Mouse (Mus musculus): ENCODE results near the gene Gpr4. TPM values are rescaled to one million over a fixed set of nuclear protein-coding genes. Genes with fewer than 3 reads are reported as not detected.

The Gpr4 gene
- total and polyA plus RNA-seq, 3 experiments, result 0.04 to 0.31 TPM; not detected in 1

DNA sequence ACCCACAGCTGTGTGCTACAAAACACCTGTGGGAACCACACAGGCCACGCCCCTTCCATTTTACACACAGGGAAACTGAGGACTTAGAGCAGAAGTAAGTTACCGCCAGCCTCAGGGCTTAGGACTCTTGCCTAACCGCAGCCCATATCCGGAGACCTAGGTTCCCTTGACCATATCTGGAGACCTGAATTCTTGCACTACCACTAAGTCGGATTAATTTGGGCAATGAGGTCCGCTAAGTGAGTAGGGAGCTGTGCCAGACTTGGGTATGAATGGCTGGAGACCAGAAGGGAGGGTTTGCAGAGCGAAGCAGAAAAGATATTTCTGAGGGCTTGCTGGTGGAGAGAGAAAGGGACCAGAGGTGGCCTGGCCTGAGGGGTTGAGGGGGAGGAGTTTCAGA, 2.0 kb downstream of the Gpr4 start:
- H3K9me3 ChIP-seq (replicated peaks; ENCODE audit: low read length), result peaks cover 8% of the 10 kb centered on the region
- dilution Hi-C loops (cut with MboI; ENCODE audit: extremely low pct_ligation_motif_present, extremely low pct_unique_long_range_greater_than_20kb, low sequenced_read_pairs), result no loop called here
- H3K4me3 ChIP-seq (replicated peaks in 1 of 3; ENCODE audit: low read depth in 2 of 3, low read length in 2 of 3, poor library complexity in 1 of 3), result no peak overlapping the region
- in situ Hi-C loops (cut with MboI; ENCODE audit: low pct_ligation_motif_present, low pct_unique_long_range_greater_than_20kb, low sequenced_read_pairs), result no loop called here
- no peak overlapping the region for H3K9ac ChIP-seq (ENCODE audit: insufficient read depth, low read depth)
- H3K4me1 ChIP-seq (ENCODE audit: control insufficient read depth in 1 of 2, insufficient read depth in 2 of 2), result peaks cover 2 to 25% of the 10 kb centered on the region in 2 experiments; a peak in 2 of 4 replicates
- no peak overlapping the region for H3K4me2 ChIP-seq (ENCODE audit: insufficient read depth, low read depth, poor library complexity, severe bottlenecking)
- TF ChIP-seq RAD21 (IDR thresholded peaks at IDR 0.05; ENCODE audit: low read depth, low read length) (no peak), ZKSCAN1 (IDR thresholded peaks at IDR 0.05; ENCODE audit: borderline replicate concordance, low read depth, low read length) (no peak), CHD2 (IDR thresholded peaks at IDR 0.05; ENCODE audit: low read length) (no peak), HCFC1 (IDR thresholded peaks at IDR 0.05; ENCODE audit: low read depth, low read length) (no peak), ZC3H11A (IDR thresholded peaks at IDR 0.05; ENCODE audit: low read depth, low read length) (no peak), MYC (IDR thresholded peaks at IDR 0.05; ENCODE audit: low read depth, low read length) (no peak), CHD1 (IDR thresholded peaks at IDR 0.05; ENCODE audit: low read depth, low read length) (no peak), TCF12 (IDR thresholded peaks at IDR 0.05; ENCODE audit: low read depth, low read length) (no peak), UBTF (IDR thresholded peaks at IDR 0.05; ENCODE audit: low read depth, low read length) (no peak), SIN3A (IDR thresholded peaks at IDR 0.05; ENCODE audit: low read length) (no peak), GABPA (IDR thresholded peaks at IDR 0.05; ENCODE audit: insufficient replicate concordance, low read depth, low read length) (no peak), NELFE (IDR thresholded peaks at IDR 0.05; ENCODE audit: low read depth, low read length) (no peak), MXI1 (IDR thresholded peaks at IDR 0.05; ENCODE audit: low read depth, low read length) (no peak), USF1 (IDR thresholded peaks at IDR 0.05; ENCODE audit: low read depth, low read length) (no peak), JUN (IDR thresholded peaks at IDR 0.05; ENCODE audit: insufficient read depth, low read depth, low read length) (no peak), POLR2A (IDR thresholded peaks at IDR 0.05; ENCODE audit: low read depth, low read length) (no peak)
- no peak overlapping the region for H3K27ac ChIP-seq (ENCODE audit: insufficient read depth, low read depth)
- H3K79me2 ChIP-seq (replicated peaks; ENCODE audit: control insufficient read depth, extremely low read depth, insufficient read depth, poor library complexity, severe bottlenecking), result no peaks in the 10 kb centered on the region
- no peaks in the 10 kb centered on the region for H3K36me3 ChIP-seq (replicated peaks in 1 of 2; ENCODE audit: control insufficient read depth in 1 of 2, insufficient read depth in 1 of 2, low read length in 1 of 2)
- H3K27me3 ChIP-seq (replicated peaks), result no peaks in the 10 kb centered on the region
- DNase-seq (ENCODE audit: extremely low read depth), result no peak

DNA sequence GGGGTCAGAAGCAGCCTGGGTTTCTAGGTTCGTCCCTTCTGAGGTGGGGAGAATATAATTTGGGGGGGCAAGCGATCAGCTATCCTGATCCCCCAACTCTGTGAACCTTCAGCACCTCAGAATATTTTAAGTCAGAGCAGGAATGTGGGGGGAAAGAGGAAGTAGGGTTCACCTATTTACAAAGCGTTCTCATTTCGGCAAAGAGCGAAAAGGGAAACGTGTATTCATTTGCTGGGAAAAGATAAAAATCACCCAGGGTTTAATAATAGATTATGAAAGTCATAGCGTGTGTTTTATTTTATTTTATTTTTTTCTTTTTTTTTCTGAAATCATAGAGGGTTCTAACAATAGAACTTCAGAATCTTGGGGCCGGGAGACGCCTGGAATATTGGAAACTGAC, 2.6 kb downstream of the Gpr4 start:
- in situ Hi-C loops (cut with MboI; ENCODE audit: low pct_ligation_motif_present, low pct_unique_long_range_greater_than_20kb, low sequenced_read_pairs), result no loop called here

More for the DNA sequence above, 2.6 kb downstream of the Gpr4 start:
- no peak overlapping the region for H3K4me3 ChIP-seq (replicated peaks in 1 of 3; ENCODE audit: low read depth in 2 of 3, low read length in 2 of 3, poor library complexity in 1 of 3)
- peaks cover 2 to 25% of the 10 kb centered on the region in 2 experiments; a peak in 2 of 4 replicates for H3K4me1 ChIP-seq (ENCODE audit: control insufficient read depth in 1 of 2, insufficient read depth in 2 of 2)
- H3K9me3 ChIP-seq (replicated peaks; ENCODE audit: low read length), result peaks cover 5% of the 10 kb centered on the region
- no peak overlapping the region for H3K27ac ChIP-seq (ENCODE audit: insufficient read depth, low read depth)
- no peak overlapping the region for H3K9ac ChIP-seq (ENCODE audit: insufficient read depth, low read depth)
- H3K4me2 ChIP-seq (ENCODE audit: insufficient read depth, low read depth, poor library complexity, severe bottlenecking), result no peak overlapping the region; the same call in 1 of the 2 replicates
- no peak for DNase-seq (ENCODE audit: extremely low read depth)
- dilution Hi-C loops (cut with MboI; ENCODE audit: extremely low pct_ligation_motif_present, extremely low pct_unique_long_range_greater_than_20kb, low sequenced_read_pairs), result no loop called here
- H3K79me2 ChIP-seq (replicated peaks; ENCODE audit: control insufficient read depth, extremely low read depth, insufficient read depth, poor library complexity, severe bottlenecking), result no peaks in the 10 kb centered on the region
- no peaks in the 10 kb centered on the region for H3K36me3 ChIP-seq (replicated peaks in 1 of 2; ENCODE audit: control insufficient read depth in 1 of 2, insufficient read depth in 1 of 2, low read length in 1 of 2)
- H3K27me3 ChIP-seq (replicated peaks), result no peaks in the 10 kb centered on the region
- TF ChIP-seq MAZ (IDR thresholded peaks at IDR 0.05; ENCODE audit: low read depth, low read length), result no peak
- no peak for TF ChIP-seq RAD21 (IDR thresholded peaks at IDR 0.05; ENCODE audit: low read depth, low read length)
- TF ChIP-seq ETS1 (conservative IDR thresholded peaks at IDR 0.05; ENCODE audit: low read depth, low read length), result no peak
- TF ChIP-seq NRF1 (IDR thresholded peaks at IDR 0.05; ENCODE audit: low read depth, low read length), result no peak
- no peak for TF ChIP-seq USF2 (conservative IDR thresholded peaks at IDR 0.05; ENCODE audit: low read depth, low read length)
- TF ChIP-seq TCF12 (IDR thresholded peaks at IDR 0.05; ENCODE audit: low read depth, low read length), result no peak
- no peak for TF ChIP-seq UBTF (IDR thresholded peaks at IDR 0.05; ENCODE audit: low read depth, low read length)
- TF ChIP-seq RCOR1 (conservative IDR thresholded peaks at IDR 0.05; ENCODE audit: low read depth, low read length), result no peak
- no peak for TF ChIP-seq EP300 (IDR thresholded peaks at IDR 0.05; ENCODE audit: low read length)
- no peak for TF ChIP-seq ZNF384 (IDR thresholded peaks at IDR 0.05; ENCODE audit: low read depth, low read length)
- TF ChIP-seq KAT2A (IDR thresholded peaks at IDR 0.05; ENCODE audit: insufficient replicate concordance, low read length), result no peak
- no peak for TF ChIP-seq CTCF (conservative IDR thresholded peaks at IDR 0.05 in 1 of 2, IDR thresholded peaks at IDR 0.05 in 1 of 2; ENCODE audit: low read depth in 2 of 2, low read length in 2 of 2)
- no peak for TF ChIP-seq CHD2 (IDR thresholded peaks at IDR 0.05; ENCODE audit: low read length)
- TF ChIP-seq POLR2AphosphoS2 (IDR thresholded peaks at IDR 0.05; ENCODE audit: low read depth, low read length), result no peak

Data from CH12.LX (cell line).